Mouse (Mus musculus) heart, adult 18-20 months (tissue): Measurements from ENCODE around the gene Pex5l. TPM values are rescaled to one million over a fixed set of nuclear protein-coding genes. Genes with fewer than 3 reads are reported as not detected.

Experiments
- DNase-seq, 2 experiments: peaks; one replicate each; pipeline ENCODE4 v3.0.0; 2021 to 2022; ENCODE audit warnings: mixed read lengths in 1 of 2
- total RNA-seq, 2 experiments: library from RNA; stranded (reverse); gene quantifications; 2 replicates each; pipeline ENCODE4 v1.2.3; 2021

Pex5l gene
- total RNA-seq, 2 experiments from 2014 or later = 0.45 to 0.46 TPM

GRCm38 (mm10) chr3:32947486-32947885, 195.6 kb downstream of the Pex5l start:
- no peak for DNase-seq

GRCm38 (mm10) chr3:32939802-32940501, 203.1 kb downstream of the Pex5l start:
- DNase-seq = no peak

- DNase-seq = no peak
Measured at GRCm38 (mm10) chr3:32924168-32924567, 218.9 kb downstream of the Pex5l start.

- no peak for DNase-seq
Measured at GRCm38 (mm10) chr3:32910071-32910551, 232.9 kb downstream of the Pex5l start.

- DNase-seq = peak; percentile 27 to 36
Measured at GRCm38 (mm10) chr3:32908400-32908799, 234.6 kb downstream of the Pex5l start.

GRCm38 (mm10) chr3:32905850-32906779, 236.9 kb downstream of the Pex5l start:
- DNase-seq = no peak

GRCm38 (mm10) chr3:32904599-32904998, 238.4 kb downstream of the Pex5l start:
- no peak for DNase-seq

- no peak for DNase-seq
Measured at GRCm38 (mm10) chr3:32903462-32903861, 239.6 kb downstream of the Pex5l start.
